Mouse (Mus musculus) granulocyte monocyte progenitor cell, adult 5-6 weeks (primary cell): ENCODE data around the gene Cep85l. TPM values are rescaled to one million over a fixed set of nuclear protein-coding genes. Genes with fewer than 3 reads are reported as not detected.

Source experiments
- ATAC-seq: replicated peaks from 2 replicates; pipeline ENCODE4 v1.8.0; 2016; ENCODE audit warnings: mild to moderate bottlenecking, moderate TSS enrichment, inconsistent platforms; ENCODE audit not compliant: poor library complexity, severe bottlenecking
- total RNA-seq, 2 experiments: library from RNA; stranded (forward) in 1 of 2; stranded (reverse) in 1 of 2; fragments of 200-712, 200-1000 nt in 1 of 2; fragments of >200 nt in 1 of 2; fragmentation: Nextera tagmentation in 1 of 2; gene quantifications; 2 replicates each; pipeline ENCODE4 v1.2.3; 2014 to 2017

Gene Cep85l
- total RNA-seq, 2 experiments from 2014 or later, result 34.6 to 39.8 TPM

DNA sequence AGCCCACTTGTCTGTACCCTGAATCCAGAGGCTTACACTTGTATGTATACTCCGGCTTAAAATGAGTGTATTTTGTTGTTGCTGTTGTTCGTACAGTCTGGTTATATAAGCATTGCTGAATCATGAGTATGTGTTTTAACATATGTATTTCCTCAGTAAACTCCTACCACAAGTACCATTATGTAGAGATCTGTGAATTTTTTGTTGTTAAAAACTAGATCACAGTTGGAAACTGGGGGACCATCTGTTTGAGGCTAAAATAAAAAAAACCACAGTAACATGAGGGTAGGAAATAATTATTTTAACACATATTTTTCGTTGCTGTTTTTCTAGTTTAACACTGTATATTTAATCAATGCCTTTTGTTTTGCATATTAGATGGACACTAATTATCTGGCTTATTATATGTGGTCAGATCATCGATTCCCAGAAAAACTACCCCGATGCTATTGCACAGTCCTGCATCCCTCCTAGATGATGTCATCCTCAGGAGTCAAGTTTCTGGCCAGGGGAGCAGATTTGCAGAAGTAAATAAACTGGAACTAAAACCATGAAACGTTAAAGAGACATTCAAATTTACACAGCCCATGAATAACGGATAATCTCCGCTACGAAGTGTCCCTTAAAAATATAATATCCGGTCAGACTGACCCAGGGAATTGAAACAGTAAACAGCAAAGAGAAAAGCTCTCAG, 18.2 kb upstream of the Cep85l start:
- peak; percentile 83 for ATAC-seq

DNA sequence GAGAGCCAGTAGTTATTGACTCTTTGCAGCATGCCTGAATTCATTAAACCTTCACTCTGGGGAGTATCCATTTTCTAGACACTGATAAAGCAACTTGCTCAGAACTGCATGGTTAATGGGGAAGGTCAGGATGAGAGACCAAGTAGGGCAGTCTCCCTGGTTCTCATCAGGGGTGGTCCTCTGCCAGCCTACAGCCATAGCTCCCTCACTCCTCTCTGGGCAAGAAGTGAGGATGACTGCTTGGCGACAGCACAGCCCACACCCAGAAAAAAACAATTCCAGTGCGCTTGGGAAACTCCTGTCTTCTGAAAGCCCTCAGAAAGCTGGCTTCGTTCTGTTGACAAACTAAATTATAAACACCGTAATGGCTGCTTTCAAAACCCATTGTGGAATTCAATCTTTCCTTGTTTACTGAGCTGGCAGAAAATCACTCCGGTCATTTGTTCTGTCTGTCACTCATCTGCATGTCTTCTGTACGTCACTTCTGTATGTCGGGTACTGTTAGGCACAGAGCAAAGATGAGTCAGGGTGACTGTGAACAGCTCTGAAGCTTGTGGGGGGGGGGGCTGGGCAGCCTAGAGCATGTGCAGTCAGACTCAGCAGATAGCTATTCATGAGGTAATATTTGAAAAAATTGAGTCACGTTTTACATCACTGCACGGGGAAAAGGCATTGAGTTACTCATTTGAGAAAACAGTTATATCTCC, 15.3 kb upstream of the Cep85l start:
- no peak for ATAC-seq

GRCm38 (mm10) chr10:53388227-53388920, 8.6 kb upstream of the Cep85l start:
- no peak for ATAC-seq

GRCm38 (mm10) chr10:53385438-53385837, 5.7 kb upstream of the Cep85l start:
- ATAC-seq, result peak; percentile 65

GRCm38 (mm10) chr10:53384896-53385295, 5.1 kb upstream of the Cep85l start:
- no peak for ATAC-seq

- ATAC-seq, result peak; percentile 33
Measured at GRCm38 (mm10) chr10:53382696-53383365, 3.1 kb upstream of the Cep85l start.

DNA sequence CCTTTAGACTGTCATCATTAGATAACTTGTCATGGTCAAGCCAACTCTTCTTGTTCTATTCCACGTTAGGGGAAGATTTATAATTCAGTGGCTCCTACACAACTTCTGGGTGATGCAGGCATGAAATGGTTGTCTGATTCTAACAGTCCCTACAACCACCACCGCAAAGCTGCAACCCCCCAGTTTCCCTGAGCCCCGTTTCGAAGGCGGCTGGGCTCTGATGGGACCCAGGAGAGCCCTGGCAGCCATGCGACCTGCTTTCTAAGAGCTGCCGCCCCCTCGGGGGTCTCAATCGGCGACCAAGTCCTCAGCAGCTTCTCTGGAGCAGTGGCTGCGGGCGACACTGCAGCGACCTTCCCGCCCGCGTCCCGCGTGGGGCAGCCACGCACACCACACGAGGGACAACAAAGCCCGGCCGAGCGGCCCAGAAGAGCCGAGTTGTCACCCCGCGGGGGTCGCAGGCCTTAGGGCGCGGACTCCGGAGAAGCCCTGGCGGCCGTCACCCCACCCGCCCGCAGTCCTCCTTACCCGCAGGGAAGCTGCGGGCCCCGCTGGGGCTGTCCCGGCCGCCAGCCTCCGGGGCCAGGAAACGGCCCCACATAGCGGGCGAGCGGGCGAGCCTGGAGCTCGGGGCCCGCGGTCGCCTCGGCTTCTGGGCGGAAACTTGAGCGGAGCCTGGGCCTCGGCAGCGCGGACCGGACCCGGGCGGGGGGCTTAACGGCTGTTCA, 602 bp downstream of the Cep85l start:
- peak; percentile 40 for ATAC-seq

GRCm38 (mm10) chr10:53378296-53378695, 1.5 kb downstream of the Cep85l start:
- no peak for ATAC-seq

DNA sequence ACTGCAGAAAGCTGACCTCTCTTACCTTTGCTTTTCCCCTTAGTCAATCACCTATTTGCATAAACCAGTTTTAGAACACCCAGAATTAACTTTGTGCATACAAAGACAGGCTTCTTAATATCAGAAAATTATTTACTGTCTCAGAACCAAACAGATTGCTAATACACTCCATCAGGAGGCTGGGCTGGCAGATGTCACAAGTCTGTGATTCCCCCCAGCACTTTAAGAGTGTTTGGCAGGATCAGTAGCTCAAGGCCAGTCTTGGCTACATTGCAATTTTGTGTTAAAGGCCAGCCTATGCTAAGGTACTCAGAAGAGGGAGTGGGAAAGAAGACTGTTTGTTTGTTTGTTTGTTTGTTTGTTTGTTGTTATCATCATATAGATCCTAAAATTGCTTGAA, 2.7 kb downstream of the Cep85l start:
- no peak for ATAC-seq

DNA sequence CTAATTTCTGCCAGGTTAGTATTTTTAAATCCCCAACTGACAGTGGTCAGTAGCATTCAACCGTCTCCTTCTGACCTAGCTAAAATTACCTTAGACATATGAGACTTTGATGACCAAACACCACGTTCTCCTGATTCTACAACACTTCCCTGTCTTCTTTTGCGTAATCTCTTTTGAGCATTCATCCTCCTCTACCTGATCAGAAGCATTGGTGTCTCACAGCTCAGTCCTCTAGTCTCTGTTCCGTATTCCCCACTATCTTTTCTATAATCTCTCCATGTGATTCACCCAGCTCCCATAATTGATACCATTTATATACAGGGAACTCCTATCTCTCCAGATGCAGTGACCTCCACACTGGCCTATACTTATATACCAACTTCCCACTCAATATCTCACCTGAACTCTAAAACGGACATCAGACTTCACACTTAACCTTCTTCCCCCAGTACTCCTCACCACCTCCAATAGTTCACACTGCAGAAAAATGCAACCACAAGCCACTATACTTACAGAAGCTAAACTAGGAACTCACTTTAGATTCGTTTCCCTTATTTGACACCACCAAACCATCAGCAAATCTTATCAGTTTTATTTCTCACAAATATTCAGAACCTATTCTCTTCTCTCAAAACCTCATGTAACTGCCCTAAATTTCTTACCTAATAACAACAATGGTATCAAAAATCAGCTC, 5.7 kb downstream of the Cep85l start:
- peak; percentile 80 for ATAC-seq

DNA sequence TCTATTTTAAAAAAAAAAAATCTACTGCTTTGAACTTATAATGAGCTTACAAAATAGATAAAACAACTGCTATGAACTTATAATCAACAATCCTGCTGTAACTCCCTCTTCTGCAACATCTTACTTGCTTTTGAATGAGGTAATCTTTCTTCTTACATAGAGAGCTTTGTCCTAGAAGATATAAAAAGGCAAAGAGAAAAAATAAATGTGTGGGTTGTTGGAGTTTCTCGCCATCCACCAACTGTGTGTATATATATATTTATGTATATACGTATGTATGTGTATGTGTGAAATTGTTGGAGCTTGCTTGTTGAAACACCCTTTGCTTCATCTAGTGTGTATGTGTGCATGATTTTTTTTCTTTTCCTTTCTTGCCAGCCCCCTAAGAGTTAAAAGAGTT, 12.5 kb downstream of the Cep85l start:
- ATAC-seq, result no peak

GRCm38 (mm10) chr10:53364311-53364710, 15.4 kb downstream of the Cep85l start:
- ATAC-seq, result no peak

GRCm38 (mm10) chr10:53359016-53359415, 20.7 kb downstream of the Cep85l start:
- ATAC-seq, result no peak

DNA sequence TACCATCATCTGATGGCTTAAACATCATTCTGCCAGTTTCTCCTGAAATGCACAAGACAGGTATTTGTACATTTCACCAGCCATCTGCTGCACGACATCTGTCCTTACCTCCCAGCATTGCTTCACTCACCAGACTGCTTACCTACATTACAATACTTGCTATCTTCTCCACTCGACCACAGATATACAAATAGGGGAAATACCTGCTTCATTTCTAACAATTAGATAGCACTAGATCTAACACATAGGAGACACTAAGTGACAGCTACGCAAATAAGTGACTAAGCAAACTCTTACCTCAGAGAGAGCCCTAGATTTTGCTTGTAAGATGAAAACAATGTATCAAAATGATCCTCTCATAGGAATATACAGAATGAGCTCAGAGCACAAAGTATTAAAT, 26.1 kb downstream of the Cep85l start:
- ATAC-seq, result no peak

DNA sequence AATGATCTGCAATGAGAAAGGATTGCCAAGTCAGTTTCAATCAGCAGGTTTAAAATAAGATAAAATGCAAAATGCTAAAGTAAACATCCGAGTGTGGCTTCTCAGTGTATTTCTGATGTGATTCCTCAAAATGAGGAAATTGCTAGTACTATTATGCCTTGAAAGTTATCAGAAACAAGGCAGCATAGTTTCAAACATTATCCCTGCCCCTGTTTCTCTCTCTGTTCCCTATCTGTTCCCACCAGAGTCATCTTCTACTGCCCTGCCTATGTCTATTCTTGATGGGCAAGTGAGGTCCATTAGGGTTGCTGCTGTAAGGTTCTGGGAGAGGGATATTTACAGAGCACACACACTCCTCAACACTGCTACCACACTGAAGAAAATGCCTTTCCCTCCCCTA, 30.5 kb downstream of the Cep85l start:
- no peak for ATAC-seq

- ATAC-seq, result peak; percentile 96
Measured at GRCm38 (mm10) chr10:53347787-53348755, 31.7 kb downstream of the Cep85l start.

- ATAC-seq, result no peak
Measured at GRCm38 (mm10) chr10:53346916-53347315, 32.8 kb downstream of the Cep85l start.

DNA sequence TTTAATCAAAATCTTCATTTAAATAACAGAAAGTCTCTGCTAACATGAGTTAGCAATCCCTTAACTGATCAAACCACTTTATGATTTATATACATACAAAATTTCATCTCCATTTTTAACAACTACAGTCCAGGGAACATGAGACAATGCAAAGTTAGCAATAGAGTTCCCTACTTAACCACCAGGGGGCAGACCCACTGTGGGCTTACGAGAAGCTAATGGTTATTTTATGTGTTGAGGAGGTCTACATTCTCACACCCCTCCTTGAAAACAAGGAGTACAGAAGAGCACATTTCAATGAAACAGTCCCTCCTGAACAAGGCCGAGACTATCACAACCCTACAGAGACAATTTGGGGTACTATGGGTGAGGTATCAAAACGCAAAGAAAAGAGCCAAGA, 33.2 kb downstream of the Cep85l start:
- peak; percentile 47; the same call in 1 of the 2 replicates for ATAC-seq
